ENCODE assay signal across 17 mouse cellular contexts in the genomic region with DNA sequence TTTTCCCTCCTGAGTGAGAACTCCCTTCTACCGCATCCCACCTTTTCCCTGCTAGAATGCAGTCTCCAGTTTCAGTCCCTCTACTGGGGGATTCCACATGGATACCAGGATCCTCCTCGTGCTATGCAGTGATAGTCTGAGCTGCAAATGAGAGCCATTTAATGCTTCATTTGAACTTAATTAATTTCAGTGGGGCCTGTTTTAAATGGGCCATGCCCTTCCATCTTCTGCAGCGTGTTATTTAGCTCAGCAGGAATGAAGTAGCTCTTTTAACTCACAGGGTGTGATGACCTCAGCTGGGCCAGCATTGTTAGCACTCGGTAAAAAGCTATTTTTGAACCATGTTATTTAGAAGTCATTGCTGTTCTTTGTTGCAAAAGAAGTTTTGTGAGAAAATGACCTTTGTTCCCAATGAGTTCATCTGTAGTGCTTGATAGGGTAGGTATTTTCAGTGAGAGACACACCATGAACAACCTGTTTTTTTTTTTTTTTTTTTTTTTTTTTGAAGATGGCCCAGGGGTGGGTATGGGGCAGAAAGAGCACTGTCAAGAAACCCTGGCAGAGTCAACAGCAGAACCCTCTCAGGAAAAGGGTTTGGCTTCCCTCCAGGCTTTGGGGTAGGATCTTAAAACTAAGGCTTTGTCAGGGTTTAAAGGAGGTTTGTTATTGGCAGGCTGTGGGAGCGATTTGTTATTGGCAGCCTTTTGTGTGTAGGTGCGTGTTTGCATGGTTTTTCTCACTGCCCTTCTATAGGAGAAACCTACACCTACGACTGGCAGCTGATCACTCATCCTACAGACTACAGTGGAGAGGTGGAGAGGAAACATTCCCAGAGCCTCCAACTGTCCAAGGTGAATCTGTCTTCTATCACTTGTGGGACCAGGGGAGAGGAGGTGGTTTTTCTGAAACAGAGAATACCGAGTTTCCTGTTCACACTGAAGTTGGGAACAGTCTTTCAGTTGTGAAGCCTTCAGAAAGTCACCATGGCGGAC.
DNase-seq lines count a peak whose midpoint lies in the region; ATAC-seq and TF ChIP-seq lines count a peak whose summit lies in the region.
"Had no signal": no experiment of that assay in that cellular context is flagged by ENCODE, and none has a peak within 500 bp of the region (broad histone marks: within the 10 kb centered on the region; RNA-seq: fewer than 3 reads in every experiment).

No protein-coding gene starts in this region.

- H3K27ac ChIP-seq in forebrain, embryonic 14.5 days (ENCODE audit: low read depth, low read length) = no peak overlapping the region; the same call in 1 of the 2 replicates
- no peak overlapping the region for H3K27ac ChIP-seq in forebrain, embryonic 11.5 days (ENCODE audit: low read depth, low read length)
- H3K27ac ChIP-seq in hindbrain, embryonic 15.5 days (replicated peaks) = peak overlapping the region; percentile 40; the same call in 1 of the 2 replicates
- H3K27ac ChIP-seq in hindbrain, embryonic 11.5 days (ENCODE audit: low read depth, low read length) = no peak overlapping the region
- no peak overlapping the region for H3K27ac ChIP-seq in midbrain, embryonic 14.5 days (replicated peaks; ENCODE audit: low read depth, low read length)
- no peak overlapping the region for H3K27ac ChIP-seq in midbrain, embryonic 15.5 days
- no peak overlapping the region for H3K27ac ChIP-seq in forebrain, postnatal 0 days (ENCODE audit: low read depth, low read length)
- H3K27ac ChIP-seq: liver, embryonic 13.5 days; midbrain, embryonic 10.5 days; neural tube, embryonic 12.5 days had no signal

- no peak overlapping the region for H3K4me3 ChIP-seq in forebrain, embryonic 14.5 days (ENCODE audit: low read depth, low read length)
- no peak overlapping the region for H3K4me3 ChIP-seq in forebrain, embryonic 11.5 days (ENCODE audit: low read depth, low read length)
- no peak overlapping the region for H3K4me3 ChIP-seq in hindbrain, embryonic 15.5 days
- H3K4me3 ChIP-seq in hindbrain, embryonic 11.5 days (ENCODE audit: low read depth, low read length) = no peak overlapping the region
- H3K4me3 ChIP-seq in midbrain, embryonic 14.5 days (replicated peaks; ENCODE audit: low read depth, low read length) = no peak overlapping the region
- H3K4me3 ChIP-seq in midbrain, embryonic 15.5 days = no peak overlapping the region
- H3K4me3 ChIP-seq in forebrain, postnatal 0 days (ENCODE audit: low read depth, low read length) = no peak overlapping the region
- H3K4me3 ChIP-seq: liver, embryonic 13.5 days; midbrain, embryonic 10.5 days; neural tube, embryonic 12.5 days had no signal

- WGBS in forebrain, embryonic 14.5 days = 44% methylated on average over 9 of the region's 9 CpGs
- 56% methylated on average over 9 of the region's 9 CpGs for WGBS in forebrain, embryonic 11.5 days
- 52% methylated on average over 9 of the region's 9 CpGs for WGBS in hindbrain, embryonic 15.5 days
- 69% methylated on average over 9 of the region's 9 CpGs for WGBS in hindbrain, embryonic 11.5 days
- WGBS in midbrain, embryonic 14.5 days = 81% methylated on average over 9 of the region's 9 CpGs
- 70% methylated on average over 9 of the region's 9 CpGs for WGBS in midbrain, embryonic 15.5 days
- WGBS in forebrain, postnatal 0 days = 41% methylated on average over 9 of the region's 9 CpGs

- peak; percentile 43 for DNase-seq in forebrain, embryonic 14.5 days (ENCODE audit: low spot score)
- no peak for DNase-seq in forebrain, embryonic 11.5 days (ENCODE audit: low spot score)
- DNase-seq in hindbrain, embryonic 11.5 days (ENCODE audit: low spot score) = no peak
- peak; percentile 16 for DNase-seq in midbrain, embryonic 14.5 days
- peak; percentile 17 for DNase-seq in forebrain, postnatal 0 days
- no peak for DNase-seq in thymus, adult 18-20 months
- DNase-seq: adrenal gland, postnatal 36 days; cerebellum, adult 9-10 months; embryo, embryonic 11 days; liver, embryonic 13.5 days; lung, postnatal 14 days; right cerebral cortex, postnatal 25 days; thymus, postnatal 14 days had no signal

- H3K4me1 ChIP-seq in forebrain, embryonic 14.5 days (ENCODE audit: control insufficient read depth, insufficient read depth, low read length) = 0 out of 2 replicates have a peak, but pooled peaks cover 4% of the 10 kb centered on the region
- H3K4me1 ChIP-seq in forebrain, embryonic 11.5 days (replicated peaks; ENCODE audit: control insufficient read depth, insufficient read depth, low read length) = no peaks in the 10 kb centered on the region
- peaks cover 9% of the 10 kb centered on the region for H3K4me1 ChIP-seq in hindbrain, embryonic 15.5 days (replicated peaks)
- no peaks in the 10 kb centered on the region for H3K4me1 ChIP-seq in hindbrain, embryonic 11.5 days (replicated peaks; ENCODE audit: control insufficient read depth, insufficient read depth, low read length)
- no peaks in the 10 kb centered on the region for H3K4me1 ChIP-seq in midbrain, embryonic 14.5 days (ENCODE audit: control insufficient read depth, insufficient read depth, low read length)
- H3K4me1 ChIP-seq in midbrain, embryonic 15.5 days = no peaks in the 10 kb centered on the region
- H3K4me1 ChIP-seq in forebrain, postnatal 0 days (ENCODE audit: insufficient read depth) = no peaks in the 10 kb centered on the region
- H3K4me1 ChIP-seq: liver, embryonic 13.5 days; midbrain, embryonic 10.5 days had no signal

- no peaks in the 10 kb centered on the region for H3K9me3 ChIP-seq in forebrain, embryonic 14.5 days (replicated peaks; ENCODE audit: control insufficient read depth, low read length)
- no peaks in the 10 kb centered on the region for H3K9me3 ChIP-seq in forebrain, embryonic 11.5 days (ENCODE audit: control insufficient read depth, low read length)
- H3K9me3 ChIP-seq in hindbrain, embryonic 15.5 days = no peaks in the 10 kb centered on the region
- no peaks in the 10 kb centered on the region for H3K9me3 ChIP-seq in hindbrain, embryonic 11.5 days (ENCODE audit: control insufficient read depth, low read length)
- H3K9me3 ChIP-seq in midbrain, embryonic 14.5 days (ENCODE audit: control insufficient read depth, low read length) = no peaks in the 10 kb centered on the region
- no peaks in the 10 kb centered on the region for H3K9me3 ChIP-seq in midbrain, embryonic 15.5 days
- H3K9me3 ChIP-seq in forebrain, postnatal 0 days (ENCODE audit: low read length) = no peaks in the 10 kb centered on the region
- H3K9me3 ChIP-seq: liver, embryonic 13.5 days; midbrain, embryonic 10.5 days; neural tube, embryonic 12.5 days had no signal

- no peak overlapping the region for H3K9ac ChIP-seq in forebrain, embryonic 14.5 days (ENCODE audit: low read length)
- H3K9ac ChIP-seq in forebrain, embryonic 11.5 days (ENCODE audit: low read length) = no peak overlapping the region
- no peak overlapping the region for H3K9ac ChIP-seq in hindbrain, embryonic 15.5 days
- H3K9ac ChIP-seq in hindbrain, embryonic 11.5 days (ENCODE audit: low read depth, low read length) = no peak overlapping the region
- H3K9ac ChIP-seq in midbrain, embryonic 14.5 days (replicated peaks; ENCODE audit: low read length) = no peak overlapping the region
- no peak overlapping the region for H3K9ac ChIP-seq in midbrain, embryonic 15.5 days
- H3K9ac ChIP-seq in forebrain, postnatal 0 days = no peak overlapping the region
- H3K9ac ChIP-seq: liver, embryonic 13.5 days; neural tube, embryonic 12.5 days had no signal

- H3K4me2 ChIP-seq in forebrain, embryonic 14.5 days (ENCODE audit: low read length) = no peak overlapping the region
- H3K4me2 ChIP-seq in forebrain, embryonic 11.5 days (ENCODE audit: low read depth, low read length, severe bottlenecking) = no peak overlapping the region
- H3K4me2 ChIP-seq in hindbrain, embryonic 15.5 days = no peak overlapping the region
- H3K4me2 ChIP-seq in hindbrain, embryonic 11.5 days (replicated peaks; ENCODE audit: low read depth, low read length) = no peak overlapping the region
- no peak overlapping the region for H3K4me2 ChIP-seq in midbrain, embryonic 14.5 days (ENCODE audit: low read length)
- H3K4me2 ChIP-seq in midbrain, embryonic 15.5 days = no peak overlapping the region
- H3K4me2 ChIP-seq in forebrain, postnatal 0 days (ENCODE audit: low read depth) = no peak overlapping the region
- H3K4me2 ChIP-seq: liver, embryonic 13.5 days; neural tube, embryonic 12.5 days had no signal

- no peaks in the 10 kb centered on the region for H3K27me3 ChIP-seq in forebrain, embryonic 14.5 days (replicated peaks; ENCODE audit: control insufficient read depth, insufficient read depth, low read length)
- H3K27me3 ChIP-seq in forebrain, embryonic 11.5 days (ENCODE audit: control insufficient read depth, insufficient read depth, low read length) = no peaks in the 10 kb centered on the region
- no peaks in the 10 kb centered on the region for H3K27me3 ChIP-seq in hindbrain, embryonic 15.5 days
- H3K27me3 ChIP-seq in hindbrain, embryonic 11.5 days (ENCODE audit: control insufficient read depth, insufficient read depth, low read length) = no peaks in the 10 kb centered on the region
- no peaks in the 10 kb centered on the region for H3K27me3 ChIP-seq in midbrain, embryonic 14.5 days (ENCODE audit: control insufficient read depth, insufficient read depth, low read length)
- no peaks in the 10 kb centered on the region for H3K27me3 ChIP-seq in midbrain, embryonic 15.5 days (replicated peaks)
- no peaks in the 10 kb centered on the region for H3K27me3 ChIP-seq in forebrain, postnatal 0 days (ENCODE audit: insufficient read depth, low read length)
- H3K27me3 ChIP-seq: liver, embryonic 13.5 days; neural tube, embryonic 12.5 days had no signal

- ATAC-seq in forebrain, embryonic 14.5 days = no peak
- no peak for ATAC-seq in forebrain, embryonic 11.5 days (replicated peaks; ENCODE audit: low FRiP score)
- ATAC-seq in hindbrain, embryonic 15.5 days (ENCODE audit: low FRiP score, low read depth) = no peak
- ATAC-seq in hindbrain, embryonic 11.5 days (ENCODE audit: low FRiP score) = no peak
- ATAC-seq in midbrain, embryonic 14.5 days (ENCODE audit: low FRiP score, low TSS enrichment) = no peak
- ATAC-seq in midbrain, embryonic 15.5 days (replicated peaks) = no peak
- ATAC-seq in forebrain, postnatal 0 days = peak; percentile 47

- H3K36me3 ChIP-seq in forebrain, embryonic 14.5 days (ENCODE audit: control insufficient read depth, insufficient read depth, low read length) = peaks cover 5% of the 10 kb centered on the region; the same call in 1 of the 2 replicates
- H3K36me3 ChIP-seq in forebrain, embryonic 11.5 days (ENCODE audit: control insufficient read depth, insufficient read depth, low read length) = no peaks in the 10 kb centered on the region; the same call in 1 of the 2 replicates
- peaks cover 7% of the 10 kb centered on the region for H3K36me3 ChIP-seq in hindbrain, embryonic 15.5 days
- H3K36me3 ChIP-seq in hindbrain, embryonic 11.5 days (ENCODE audit: control insufficient read depth, insufficient read depth, low read length) = no peaks in the 10 kb centered on the region
- H3K36me3 ChIP-seq in midbrain, embryonic 14.5 days (ENCODE audit: control insufficient read depth, insufficient read depth, low read length) = peaks cover 14% of the 10 kb centered on the region
- peaks cover 4% of the 10 kb centered on the region; the same call in 1 of the 2 replicates for H3K36me3 ChIP-seq in midbrain, embryonic 15.5 days (replicated peaks)
- H3K36me3 ChIP-seq in forebrain, postnatal 0 days (ENCODE audit: insufficient read depth) = peaks cover 7% of the 10 kb centered on the region

- TF ChIP-seq CTCF in forebrain, postnatal 0 days (IDR thresholded peaks at IDR 0.05; ENCODE audit: low read depth) = no peak

Comparison
In these comparisons a context has a peak if more than half of its experiments do, and no peak if none do; other contexts are left out.
1. DNase-seq: peak in forebrain, embryonic 14.5 days (single experiment), midbrain, embryonic 14.5 days (single experiment) and forebrain, postnatal 0 days (single experiment); none in forebrain, embryonic 11.5 days (single experiment), hindbrain, embryonic 11.5 days (single experiment) and thymus, adult 18-20 months (0 of 2).